Comparison of ENCODE assay signal across 8 mouse cellular contexts in the genomic region with DNA sequence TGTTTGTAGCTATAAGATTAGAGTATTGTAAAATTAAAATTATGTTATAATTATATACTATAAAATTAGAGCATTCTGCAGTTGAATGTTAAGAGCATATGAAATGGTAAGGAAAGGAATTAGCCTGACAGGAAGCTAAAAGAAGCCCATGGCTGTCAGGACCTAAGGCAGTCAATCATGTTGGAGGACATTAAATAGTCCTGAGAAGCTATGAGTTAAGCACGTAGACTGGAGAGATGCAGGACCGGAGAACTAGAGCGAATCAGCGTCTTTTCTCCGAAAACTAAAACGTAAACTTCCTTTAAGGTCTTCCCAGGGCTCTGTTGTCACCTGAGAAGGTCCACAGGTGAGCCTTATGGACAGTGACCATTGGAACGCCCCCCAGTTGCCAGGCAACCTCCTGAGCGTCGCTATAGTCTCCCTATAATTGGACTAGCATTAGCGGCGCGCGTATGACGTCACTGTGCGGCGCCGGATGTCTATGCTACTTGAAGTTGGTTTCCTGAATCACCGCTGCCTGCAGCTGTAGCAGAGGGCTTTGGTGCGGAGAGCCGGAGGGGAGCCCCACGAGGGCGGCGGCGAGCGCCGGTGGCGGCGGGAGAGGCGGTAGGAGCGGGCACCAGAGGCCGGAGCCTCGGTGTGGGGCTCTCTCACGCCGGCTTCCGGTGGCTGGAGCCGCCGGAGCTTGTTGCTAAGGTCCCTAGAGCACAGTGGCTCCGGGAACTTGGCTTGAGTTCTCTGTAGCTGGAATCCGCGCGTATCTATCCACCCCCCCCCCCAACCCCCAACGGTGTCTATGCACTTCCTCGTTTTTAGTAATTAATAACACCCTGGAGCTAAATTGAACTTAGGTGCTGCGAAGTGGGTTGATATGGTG. TPM values are rescaled to one million over a fixed set of nuclear protein-coding genes. Genes with fewer than 3 reads are reported as not detected.
DNase-seq lines count a peak whose midpoint lies in the region; ATAC-seq lines count a peak whose summit lies in the region.

No protein-coding gene starts in this region.

- peak; percentile 95 for DNase-seq in adipocyte (ENCODE audit: low spot score)
- peak; percentile 100 for DNase-seq in embryo, embryonic 10 days (ENCODE audit: low spot score)
- peak; percentile 92 for DNase-seq in gastrocnemius, postnatal 10 days
- DNase-seq in induced T-regulatory cell, adult 2 months (ENCODE audit: low read depth), result peak; percentile 94
- DNase-seq in left cerebral cortex, adult 9 months (ENCODE audit: low spot score in 2 of 2), result peak; percentile 85 to 95
- DNase-seq in right cerebral cortex, postnatal 14 days, result peak; percentile 93
- DNase-seq in urinary bladder, postnatal 36 days (ENCODE audit: low spot score in 2 of 2), result peak; percentile 89 to 93

- ATAC-seq in megakaryocyte progenitor cell, adult 5-6 weeks (replicated peaks; ENCODE audit: poor library complexity), result peak; percentile 100

RNA-seq across cellular contexts. Expression of a gene that starts 44.4 kb away (rescaled TPM):
- total RNA-seq in gastrocnemius, postnatal 10 days (2021), result 1 to 10 TPM; 6.7 to 9.6 TPM
- 31.1 and 32.2 TPM in 2 replicates for total RNA-seq in megakaryocyte progenitor cell, adult 5-6 weeks (2015)
- 10.1 and 12.6 TPM in 2 replicates for total RNA-seq in megakaryocyte progenitor cell, adult 5-6 weeks (2017)

Comparison
In these comparisons a context has a peak if more than half of its experiments do, and no peak if none do; other contexts are left out.
1. Peak in every context shown above with its lines: DNase-seq and ATAC-seq.